Mouse (Mus musculus) heart, adult 18-20 months (tissue): ENCODE data around the gene Unc5c. TPM values are rescaled to one million over a fixed set of nuclear protein-coding genes. Genes with fewer than 3 reads are reported as not detected.

Experiments used
- DNase-seq, 2 experiments: peaks; one replicate each; pipeline ENCODE4 v3.0.0; 2021 to 2022; ENCODE audit warnings: mixed read lengths in 1 of 2
- long read RNA-seq, 2 experiments: library from polyadenylated mRNA; stranded (forward); transcript quantifications; one replicate each; pipeline ENCODE4 v2.0.0; 2021
- total RNA-seq, 2 experiments: library from RNA; stranded (reverse); gene quantifications; 2 replicates each; pipeline ENCODE4 v1.2.3; 2021

Unc5c gene
- total RNA-seq: under 1 TPM; 0.27 to 0.49 TPM
- long read RNA-seq, experiment 1: 0 reads
- long read RNA-seq, experiment 2: 0 reads

DNA sequence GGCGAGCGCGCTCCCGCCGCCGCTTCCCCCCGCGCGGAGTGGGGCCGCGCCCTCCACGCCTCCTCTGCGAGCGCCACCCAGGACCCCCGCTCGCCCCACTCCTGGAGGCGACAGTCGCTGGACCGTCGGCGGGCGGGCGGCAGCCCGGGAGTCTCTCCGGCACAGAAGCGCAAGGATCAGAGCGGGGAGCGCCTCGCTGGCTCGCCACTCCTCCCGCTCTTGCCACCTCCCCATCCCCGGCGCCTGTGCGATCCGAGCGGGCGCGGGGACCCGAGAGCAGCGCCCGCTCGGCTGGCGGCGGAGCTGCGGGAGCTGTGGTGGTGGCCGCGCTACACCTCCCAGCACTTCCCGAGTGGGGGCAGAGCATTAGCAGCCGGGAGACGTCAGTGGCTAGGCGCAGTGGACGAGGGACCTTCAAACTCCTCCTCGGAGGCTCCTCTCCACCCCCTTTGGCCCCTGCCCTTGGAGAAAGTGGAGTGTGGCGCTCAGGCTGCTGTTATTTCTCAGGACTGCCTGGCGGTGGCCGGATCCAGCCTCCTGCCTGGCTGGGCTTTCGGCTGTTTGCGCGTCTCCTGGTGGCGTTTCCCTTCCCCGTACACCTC is at the start of gene Unc5c:
Gene Unc5c (plus strand): TSS at position 113 of the 602 bp plus-strand sequence.
- peak; percentile 77 for DNase-seq

DNA sequence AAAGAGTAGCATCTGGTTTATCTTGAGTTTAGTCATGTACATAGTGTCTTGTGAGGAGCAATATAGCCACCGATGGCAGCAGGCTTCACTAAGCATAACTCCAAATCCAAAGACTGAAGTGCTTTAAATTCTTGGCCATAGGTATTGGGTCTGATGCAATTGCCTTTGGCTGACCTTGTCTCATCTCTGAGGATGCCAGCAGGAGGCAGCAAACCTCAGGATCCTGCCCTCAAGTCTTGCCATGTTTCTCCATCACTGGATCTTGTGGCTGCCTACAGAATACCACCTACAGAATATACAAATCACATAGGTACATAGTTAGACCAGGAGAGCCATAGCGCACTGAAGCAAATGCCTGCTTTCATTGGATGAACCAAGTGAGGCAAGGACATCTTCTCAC is 7.5 kb upstream of the Unc5c start:
- no peak for DNase-seq

DNA sequence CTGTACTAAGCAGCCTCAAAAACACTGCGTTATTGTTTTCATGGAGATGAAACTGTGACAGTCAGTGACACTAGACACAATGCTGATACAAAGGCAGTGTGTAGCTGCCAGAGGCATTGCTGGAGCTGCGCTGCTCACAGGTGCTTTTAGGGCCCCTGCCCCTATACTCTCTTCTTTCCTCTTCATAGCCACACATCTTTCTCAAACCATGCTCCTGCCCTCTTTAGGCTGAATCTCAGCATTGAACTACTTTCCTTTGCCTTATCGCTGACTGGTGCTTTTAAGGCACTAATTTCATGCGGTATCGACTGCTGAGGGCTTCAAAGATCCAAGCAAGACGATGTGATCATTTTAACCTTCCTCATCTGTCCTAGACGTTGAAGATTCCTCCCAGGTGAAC is 2.5 kb upstream of the Unc5c start:
- no peak for DNase-seq

DNA sequence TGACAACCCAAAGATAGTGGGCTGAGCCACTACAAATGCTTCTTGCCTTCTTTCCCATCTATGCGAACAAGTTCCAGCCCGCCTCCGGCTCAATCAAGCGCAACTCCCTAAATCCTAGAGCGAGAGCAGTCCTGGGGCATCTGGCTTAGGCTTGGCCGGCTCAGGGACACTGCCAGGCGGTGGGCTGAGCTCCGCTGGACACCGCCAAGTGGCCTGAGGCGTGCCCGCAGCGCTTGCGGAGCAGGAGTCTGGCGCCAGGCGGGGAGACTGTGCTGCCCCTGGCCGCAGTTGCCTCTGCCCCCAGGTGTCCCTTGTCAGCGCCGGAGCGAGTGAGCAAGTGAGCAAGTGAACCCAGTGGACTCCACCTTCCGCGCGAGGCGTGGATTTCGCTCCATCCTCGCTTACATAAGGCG is 319 bp upstream of the Unc5c start:
- peak; percentile 56 to 62 for DNase-seq

DNA sequence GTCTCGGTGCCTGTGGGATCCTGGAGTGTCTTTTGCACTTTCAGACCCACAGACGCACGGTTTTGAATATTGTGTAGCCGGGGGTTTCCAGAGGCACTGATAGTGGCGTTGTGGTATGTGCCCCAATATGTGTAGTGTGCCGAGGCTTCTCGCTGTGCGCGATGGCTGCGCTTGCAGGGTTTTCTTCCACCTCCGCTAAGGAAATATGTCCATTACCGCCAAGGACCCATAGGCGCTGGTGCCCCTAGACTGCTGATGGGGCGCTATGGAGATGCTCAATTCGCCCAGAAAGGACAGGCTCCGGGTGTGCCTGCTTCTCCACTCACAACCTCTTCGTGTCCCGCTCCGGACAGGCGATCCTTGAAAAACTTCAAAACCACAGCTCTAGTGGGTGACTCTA is 1.0 kb downstream of the Unc5c start:
- peak in 1 of 2 experiments; percentile 20 for DNase-seq

DNA sequence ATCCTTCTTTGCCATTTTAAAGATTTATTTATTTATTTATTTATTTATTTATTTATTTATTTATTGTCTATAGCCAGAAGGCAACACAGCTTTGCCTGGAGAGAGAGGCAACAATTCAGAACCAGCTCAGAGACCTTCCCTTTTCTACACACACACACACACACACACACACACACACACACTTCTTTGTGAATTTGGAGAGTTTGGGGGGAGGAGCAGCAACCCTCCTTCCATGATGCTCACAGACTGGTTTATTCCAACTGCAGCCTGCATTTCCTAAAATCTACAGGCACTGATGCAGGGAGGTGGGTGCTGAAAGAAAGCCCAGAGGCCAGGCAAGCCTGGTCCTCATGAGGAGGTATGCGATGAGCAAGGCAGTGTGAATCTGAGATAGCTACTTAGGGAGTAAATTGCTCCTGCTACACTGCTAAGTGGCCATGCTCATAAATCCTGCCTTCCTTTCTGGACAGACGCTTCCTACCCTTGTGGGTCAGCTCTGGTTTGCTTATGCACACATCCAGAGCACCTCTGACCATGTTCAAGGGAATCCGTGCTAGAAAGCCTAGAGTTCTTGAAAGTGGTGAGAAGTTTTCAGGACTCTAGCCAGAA is 1.8 kb downstream of the Unc5c start:
- no peak for DNase-seq

DNA sequence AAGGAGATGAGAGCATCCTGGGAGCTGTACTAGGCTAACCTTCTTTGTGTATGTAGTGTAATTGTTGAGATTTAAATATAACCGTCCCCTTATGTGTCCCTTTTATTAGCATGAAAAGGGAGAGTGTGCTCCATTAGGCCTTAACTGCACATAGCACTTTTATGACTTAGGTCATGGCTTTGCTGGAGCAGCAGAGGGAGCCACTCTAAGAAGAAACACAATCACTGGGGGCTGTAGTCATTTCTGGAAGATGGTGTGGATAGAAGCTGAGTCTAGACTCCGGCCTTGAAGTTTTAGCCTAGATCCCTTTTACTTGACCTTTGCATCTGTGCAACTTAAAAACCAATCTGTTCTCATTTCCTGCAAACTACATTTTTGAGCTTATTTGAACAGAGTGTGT is 4.3 kb downstream of the Unc5c start:
- DNase-seq: no peak

DNA sequence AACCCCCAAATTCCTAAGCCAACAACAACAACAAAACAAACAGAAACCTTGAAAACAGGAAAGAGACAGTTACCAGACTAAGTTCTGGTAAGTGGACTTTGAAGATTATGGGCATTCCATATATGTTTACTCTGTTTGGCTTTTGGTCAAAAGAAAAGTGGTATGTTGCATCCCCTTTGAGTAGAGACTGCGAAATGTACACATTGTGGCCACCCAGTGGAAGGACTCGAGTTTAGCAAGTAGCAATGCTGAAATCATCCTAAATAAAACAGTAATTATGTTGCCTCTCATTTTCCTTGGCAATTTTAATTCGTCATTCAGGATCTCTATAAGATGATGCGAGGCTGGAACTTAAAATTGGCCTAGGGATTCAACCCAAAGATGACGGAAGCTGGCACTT is 8.2 kb downstream of the Unc5c start:
- no peak for DNase-seq

DNA sequence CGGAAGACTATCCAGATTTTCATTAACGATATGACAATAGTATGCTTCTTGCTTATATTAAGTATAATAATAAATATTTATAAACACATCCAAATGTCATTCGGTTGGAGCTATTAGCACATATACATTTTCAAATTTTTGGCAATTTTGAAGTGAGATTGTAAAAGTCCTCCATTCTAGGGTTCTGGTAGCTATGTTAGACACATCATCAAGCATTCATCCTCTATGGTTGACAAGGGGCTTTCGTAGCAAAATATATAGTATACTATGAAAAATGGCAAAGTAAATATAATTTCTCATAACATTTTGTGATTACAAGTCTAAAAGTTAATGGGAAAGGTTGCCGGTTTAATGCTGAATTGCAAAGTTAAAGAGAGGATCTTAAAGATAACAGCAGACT is 10.4 kb downstream of the Unc5c start:
- no peak for DNase-seq

DNA sequence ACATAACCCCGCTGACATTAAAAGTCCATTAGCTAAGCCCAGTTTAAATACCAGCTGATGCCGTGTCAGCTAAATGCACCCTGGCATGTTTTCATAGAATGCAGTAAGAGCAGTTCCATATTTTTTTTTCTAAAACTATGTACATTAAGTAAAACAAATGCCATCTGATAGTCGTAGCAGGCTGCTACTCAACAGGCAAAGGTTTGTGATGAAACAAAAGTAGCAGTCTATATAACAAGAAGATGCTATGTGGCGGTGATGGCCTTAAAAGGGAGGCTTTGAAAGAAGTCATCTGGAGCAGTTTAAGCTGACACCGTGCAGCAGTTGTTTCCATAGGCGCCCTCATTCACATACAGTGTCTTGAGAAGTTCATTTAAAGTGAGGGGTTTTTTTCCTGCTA is 10.9 kb downstream of the Unc5c start:
- no peak for DNase-seq

DNA sequence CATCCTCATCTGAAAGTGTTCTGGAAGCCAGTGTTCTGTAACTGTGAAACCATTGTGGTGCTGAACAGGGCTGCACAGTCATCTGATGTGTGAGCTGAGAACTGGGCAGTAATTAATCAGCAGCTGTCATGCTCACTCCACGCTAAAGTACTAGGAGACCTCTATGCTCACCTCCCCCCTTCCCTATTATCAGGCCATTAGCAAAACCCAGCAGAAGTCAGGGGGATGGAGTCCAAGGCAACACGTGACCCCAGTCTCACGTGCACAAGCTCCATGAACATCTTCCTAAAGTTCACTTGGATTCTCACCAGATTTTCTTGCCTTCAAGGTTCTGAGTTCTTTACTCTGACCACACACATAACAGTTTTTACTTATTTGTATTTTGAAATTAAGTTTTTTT is 11.7 kb downstream of the Unc5c start:
- no peak for DNase-seq

DNA sequence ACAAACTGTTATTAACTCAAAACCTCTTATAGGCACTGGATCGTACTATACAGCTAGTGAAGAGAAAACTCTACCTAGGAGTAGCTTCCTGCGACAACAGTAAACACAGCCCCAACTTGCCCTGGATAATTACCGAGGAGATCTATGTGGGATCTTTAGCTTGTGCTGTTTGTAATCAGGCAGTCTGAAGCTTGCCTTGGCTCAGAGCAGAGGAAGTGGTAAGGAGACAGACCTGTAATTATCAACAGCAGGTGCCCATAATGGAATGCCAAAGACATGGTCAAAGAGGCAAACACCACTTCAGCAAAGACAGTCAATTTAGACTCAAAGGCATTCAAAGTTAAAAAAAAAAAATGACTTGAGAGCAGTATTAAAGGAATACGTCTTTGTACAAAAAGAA is 17.4 kb downstream of the Unc5c start:
- no peak for DNase-seq

DNA sequence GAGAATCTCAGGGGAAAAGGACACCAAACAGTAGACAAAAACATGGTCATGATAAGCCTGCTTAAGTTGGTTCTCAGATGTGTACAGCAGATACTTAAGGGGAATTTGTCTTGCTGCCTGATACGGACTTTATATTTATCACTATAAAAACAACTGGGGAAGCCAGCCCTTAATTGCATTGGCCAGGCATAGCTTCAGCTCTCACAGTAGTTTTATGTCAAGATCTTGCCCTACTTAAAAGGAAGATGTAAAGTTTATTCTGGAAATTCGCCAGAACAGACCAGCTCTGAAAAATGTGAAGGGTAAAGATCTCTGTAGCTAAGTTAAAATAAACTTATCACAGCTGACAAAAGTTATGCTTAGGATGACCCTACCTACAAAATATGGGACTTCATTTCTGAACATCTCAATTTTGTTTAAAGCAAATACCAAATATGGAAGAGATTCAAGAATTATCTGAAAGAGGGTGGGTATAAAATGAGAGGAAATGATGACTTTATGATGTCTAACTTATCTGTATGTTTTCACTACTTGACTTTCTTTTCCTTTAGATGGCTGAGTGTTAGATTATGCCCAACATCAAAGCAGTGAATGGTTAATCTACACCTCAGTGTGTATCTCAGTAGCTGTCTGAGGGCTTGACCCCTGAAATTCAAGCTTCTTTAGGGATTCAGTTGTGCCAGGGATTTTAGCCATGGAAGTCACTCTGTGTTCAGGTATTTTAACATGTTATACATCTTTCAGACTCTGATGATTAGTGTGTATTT is 18.8 kb downstream of the Unc5c start:
- DNase-seq: no peak

DNA sequence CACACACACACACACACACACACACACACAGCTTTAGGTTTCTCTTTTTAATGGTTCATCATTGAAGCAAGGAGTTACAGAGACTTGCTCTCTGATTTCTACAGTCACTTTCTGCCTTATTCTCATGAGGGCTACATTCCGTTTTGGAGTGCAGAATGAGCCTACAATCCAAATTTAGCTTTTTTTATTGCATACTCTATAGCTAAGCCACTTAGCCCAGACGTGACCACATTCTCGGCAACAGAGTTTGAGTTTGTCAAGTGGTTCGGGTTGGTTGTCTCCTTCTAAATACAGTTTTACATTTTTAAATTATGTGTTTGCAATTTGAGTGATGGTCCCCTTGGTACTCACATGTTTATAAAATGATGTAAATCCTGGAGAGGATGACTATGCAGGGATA is 20.2 kb downstream of the Unc5c start:
- no peak for DNase-seq

DNA sequence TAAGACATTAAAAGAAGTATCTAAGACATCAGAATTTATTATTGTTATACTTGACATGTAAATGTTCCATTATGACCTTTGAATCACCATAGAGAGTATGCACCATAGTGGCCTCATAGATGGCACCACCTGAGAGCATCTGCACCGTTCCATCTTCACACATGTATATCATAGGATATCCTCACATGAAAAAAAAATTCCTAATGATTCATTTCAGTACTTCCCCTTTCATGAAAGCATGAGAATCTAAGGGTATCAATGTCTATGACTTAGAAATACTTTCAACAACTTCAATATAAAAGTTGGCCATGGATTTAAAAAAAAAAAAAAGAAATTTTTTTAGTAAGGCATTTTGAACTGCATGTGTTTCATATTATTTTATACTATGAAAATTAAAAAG is 25.6 kb downstream of the Unc5c start:
- no peak for DNase-seq

DNA sequence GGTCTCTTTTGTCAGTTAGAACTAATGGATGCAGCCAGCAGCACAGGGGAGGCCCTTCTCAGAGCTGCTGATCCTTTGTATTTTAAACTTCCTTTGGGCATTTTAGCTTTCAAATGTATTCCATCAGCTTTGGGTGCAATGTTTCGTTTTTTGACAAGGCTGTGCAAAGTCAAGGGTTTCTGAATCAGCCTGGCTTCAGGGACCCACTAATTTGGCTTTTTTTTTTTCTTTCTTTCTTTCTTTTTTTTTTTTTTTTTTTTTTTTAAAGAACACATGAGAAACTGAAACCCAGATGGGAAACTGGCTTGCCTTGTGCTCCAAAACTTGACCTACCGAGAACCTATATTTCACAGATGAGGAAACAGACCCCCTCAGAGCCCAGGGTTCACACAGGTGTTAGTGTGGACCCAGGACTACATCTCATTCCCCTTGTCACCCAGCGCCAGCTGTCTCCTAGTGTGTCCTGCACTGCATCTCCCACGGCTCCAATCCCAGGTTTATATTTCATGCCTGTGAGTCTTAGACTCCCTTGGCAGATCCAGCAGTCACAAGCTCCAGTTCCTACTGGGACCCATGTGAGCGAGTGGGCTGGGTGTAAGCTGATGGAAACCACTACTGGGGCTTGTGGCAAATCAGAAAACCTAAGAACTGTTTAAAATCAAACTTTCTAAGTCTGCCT is 26.4 kb downstream of the Unc5c start:
- DNase-seq: peak; percentile 18 to 24

DNA sequence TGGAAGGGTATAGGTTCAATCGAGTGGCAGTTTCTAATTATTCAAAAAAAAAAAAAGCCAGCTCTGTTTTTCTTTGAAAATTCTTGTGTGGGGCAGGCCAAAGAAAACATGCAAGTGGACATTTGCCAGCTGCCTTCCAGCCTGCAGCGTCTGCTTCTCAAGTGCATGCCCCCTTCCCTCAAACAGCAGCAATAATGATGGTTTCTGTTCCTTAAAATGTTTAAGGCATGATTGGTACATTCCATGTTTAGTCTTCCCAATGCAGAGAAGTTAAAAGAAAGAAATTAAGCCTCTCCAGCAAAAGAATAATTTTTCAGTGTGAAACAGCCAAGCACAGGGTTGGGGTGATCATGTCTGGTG is 26.9 kb downstream of the Unc5c start:
- DNase-seq: peak; percentile 20 to 22

DNA sequence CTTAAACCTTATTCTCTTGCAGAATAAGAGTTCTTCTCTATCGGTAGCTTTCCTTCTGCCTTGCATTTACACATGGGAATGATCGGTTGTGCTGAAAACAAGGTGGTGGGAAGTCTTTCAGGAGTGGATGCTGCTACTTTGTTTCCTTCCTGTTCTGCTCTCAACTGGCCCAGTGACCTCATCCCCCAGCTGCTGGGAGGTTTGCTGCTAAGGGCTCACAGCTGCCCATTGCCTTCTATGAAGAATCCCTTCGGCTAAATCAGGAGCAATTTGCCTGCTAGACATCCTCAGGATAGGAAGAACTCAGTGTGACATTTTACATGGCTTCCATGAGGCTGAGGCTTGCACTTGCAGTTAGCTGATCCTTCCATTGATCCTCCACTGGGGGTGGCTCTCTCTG is 28.0 kb downstream of the Unc5c start:
- DNase-seq: no peak

DNA sequence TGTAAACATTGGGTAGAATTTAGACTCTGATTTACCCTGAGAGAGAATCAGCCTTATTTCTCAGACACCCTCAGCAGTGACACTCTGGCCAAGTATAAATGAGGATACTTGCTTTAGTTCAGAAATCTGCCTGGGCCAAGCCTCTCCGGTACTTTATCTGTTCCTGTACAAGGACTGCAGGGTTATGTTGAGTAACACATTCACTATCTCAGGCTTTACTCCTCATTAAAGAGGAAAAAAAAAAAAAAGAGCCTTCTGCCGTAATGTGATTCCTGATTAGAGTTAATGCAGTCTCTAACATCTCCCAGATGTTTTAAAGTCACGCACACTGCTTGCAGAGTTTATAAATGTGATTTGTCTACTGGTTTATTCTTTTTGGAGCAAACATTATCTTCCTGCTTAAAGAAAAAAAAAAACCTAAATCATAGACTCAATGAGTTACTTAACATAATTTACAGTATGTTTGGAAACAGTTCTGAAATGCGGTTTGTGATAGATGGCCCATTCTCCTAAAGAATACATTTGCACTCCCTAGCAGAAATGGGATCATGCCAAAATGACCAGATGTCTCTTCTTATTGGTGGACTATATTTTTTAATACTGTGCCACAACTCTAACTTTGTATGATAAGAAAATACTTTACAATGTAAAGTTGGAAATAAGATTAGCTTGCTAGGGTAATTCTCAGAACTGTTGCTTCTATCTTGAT is 33.5 kb downstream of the Unc5c start:
- no peak for DNase-seq

DNA sequence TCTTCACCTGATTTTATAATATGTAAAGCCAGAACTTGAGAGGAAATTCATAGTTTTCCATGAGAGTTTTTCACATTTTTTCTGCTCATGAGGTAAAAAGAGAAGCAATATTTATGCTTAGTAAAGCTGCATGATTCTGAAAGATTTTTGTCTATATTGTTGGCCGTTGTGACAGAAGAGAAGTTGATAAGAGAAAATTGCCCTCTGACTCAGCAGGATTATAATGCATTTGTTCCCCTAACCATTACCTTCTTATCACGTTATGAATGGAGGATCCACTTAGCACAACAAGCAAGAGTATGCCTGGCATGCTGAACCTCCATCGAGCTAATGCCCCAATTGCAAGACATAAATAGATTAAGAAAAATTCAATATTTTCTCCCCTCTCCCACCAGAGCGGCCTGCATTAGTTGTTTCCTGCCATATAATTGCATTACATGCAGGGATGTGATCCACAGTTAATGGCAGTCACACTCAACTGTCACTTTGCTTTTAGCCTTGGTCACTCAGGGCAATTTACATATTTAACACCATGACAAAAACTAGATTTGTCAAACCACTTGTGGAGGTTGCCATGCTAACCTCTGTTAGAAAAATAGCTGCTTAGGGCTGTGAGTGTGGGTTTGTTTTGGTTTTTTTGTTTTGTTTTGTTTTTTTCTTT is 37.0 kb downstream of the Unc5c start:
- DNase-seq: no peak

DNA sequence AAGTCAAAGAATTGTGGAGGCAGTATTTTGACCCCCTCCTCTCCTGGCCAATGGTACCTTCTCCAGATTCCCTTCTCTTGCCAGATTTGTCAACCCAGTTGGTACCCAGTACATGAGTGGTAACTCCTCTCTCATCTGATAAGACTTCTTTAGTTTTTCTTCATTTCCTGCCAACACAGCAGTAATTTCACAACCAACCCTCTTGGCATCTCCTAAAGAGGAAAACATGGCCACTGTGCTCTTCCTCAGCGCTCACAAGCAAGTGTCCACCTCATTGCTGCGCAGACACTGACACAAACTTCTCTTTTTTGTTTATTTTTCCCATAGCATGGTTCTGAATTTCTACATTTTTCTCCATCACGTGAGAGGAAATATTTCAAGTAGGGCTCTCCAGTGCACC is 38.3 kb downstream of the Unc5c start:
- DNase-seq: no peak

DNA sequence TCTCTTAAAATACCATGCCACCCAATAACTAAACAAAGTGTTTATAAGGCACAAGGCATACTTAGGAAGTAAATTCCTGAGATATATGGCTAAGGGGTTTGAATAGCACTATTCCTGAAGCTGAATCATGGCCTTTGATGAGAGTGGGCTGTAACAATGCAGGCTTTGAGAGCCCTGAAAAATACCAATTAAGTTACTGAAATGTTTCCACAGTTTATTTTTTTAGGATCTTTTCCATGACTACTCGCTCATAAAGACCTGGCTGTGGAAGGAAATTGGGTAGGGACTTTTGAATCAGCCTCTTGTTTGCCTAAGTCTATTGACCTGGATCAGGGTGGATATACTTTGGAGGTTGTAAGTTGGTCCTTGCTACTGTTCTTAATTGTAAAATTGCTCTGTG is 44.8 kb downstream of the Unc5c start:
- DNase-seq: no peak
